Mouse (Mus musculus): ENCODE results near the gene Msmb.

DNA sequence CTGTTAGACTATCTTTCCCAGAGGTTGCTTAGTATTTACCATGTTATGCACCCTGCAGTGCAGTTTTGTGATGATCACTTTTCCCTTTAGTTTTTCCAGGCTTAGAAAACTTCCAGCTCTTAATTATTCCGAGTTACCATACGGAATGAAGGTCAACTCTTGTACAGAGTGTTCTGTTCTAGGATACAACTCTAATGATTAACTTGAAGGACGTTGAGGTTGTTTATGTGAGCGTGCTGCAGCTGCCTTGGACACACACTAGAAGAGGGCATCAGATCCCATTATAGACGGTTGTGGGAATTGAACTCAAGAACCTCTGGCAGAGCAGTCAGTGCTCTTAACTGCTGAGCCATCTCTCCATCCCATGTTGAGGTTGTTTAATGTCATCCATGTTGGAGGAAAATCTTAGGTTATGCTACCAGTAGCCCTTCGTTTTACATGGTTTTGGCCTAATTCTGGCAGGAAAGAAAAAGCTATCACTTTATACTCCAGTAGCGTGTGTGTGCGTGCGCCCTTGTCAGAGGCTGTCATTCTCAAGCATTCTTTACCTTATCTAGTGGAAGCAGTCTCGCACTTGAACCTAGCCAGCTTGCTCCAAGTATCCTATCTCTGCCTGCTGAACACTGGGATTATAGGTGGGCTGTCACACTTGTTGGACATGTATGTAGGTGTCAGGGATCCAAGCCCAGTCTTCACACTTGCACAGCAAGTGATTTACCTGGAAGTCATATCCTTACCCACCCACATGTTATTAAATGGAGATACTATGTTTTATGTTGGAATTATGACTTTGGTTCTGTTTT is 37.8 kb downstream of the Msmb start:
- TF ChIP-seq E2F4 (IDR thresholded peaks at IDR 0.05; ENCODE audit: insufficient read depth) (no peak), USF1 (IDR thresholded peaks at IDR 0.05; ENCODE audit: low read depth) (no peak), REST (IDR thresholded peaks at IDR 0.05; ENCODE audit: insufficient read depth, insufficient read length) (no peak), CEBPB (IDR thresholded peaks at IDR 0.05; ENCODE audit: insufficient read depth, poor library complexity, severe bottlenecking) (no peak), POLR2A (IDR thresholded peaks at IDR 0.05; ENCODE audit: insufficient read length, low read depth) (no peak), MAX (IDR thresholded peaks at IDR 0.05; ENCODE audit: low read depth) (no peak), POLR2AphosphoS2 (IDR thresholded peaks at IDR 0.05; ENCODE audit: insufficient read length, low read depth) (no peak), TCF12 (IDR thresholded peaks at IDR 0.05; ENCODE audit: insufficient read depth, poor library complexity, severe bottlenecking) (no peak), MYOG (IDR thresholded peaks at IDR 0.05; ENCODE audit: control insufficient read depth in 1 of 3, insufficient read depth in 1 of 3, insufficient read length in 2 of 3, low read depth in 2 of 3) (no peak)
